Mouse (Mus musculus) C2C12 (cell line): ENCODE data around the gene Mtr.

Experiments used
- CEBPB ChIP-seq: IDR thresholded peaks from one replicate; pipeline ENCODE4 v1.6.1; 2011; ENCODE audit warnings: low read depth, mild to moderate bottlenecking, control low read depth, moderate library complexity
- CTCF ChIP-seq: IDR thresholded peaks from one replicate; pipeline ENCODE4 v1.5.1; 2011; ENCODE audit not compliant: control insufficient read depth, insufficient read depth, insufficient read length
- MAX ChIP-seq: IDR thresholded peaks from one replicate; pipeline ENCODE4 v1.6.1; 2011; ENCODE audit warnings: mild to moderate bottlenecking, control low read depth
- MYOD1 ChIP-seq: IDR thresholded peaks from one replicate; pipeline ENCODE4 v1.6.1; 2011; ENCODE audit warnings: low read depth; ENCODE audit not compliant: control insufficient read depth, insufficient read length
- MYOG ChIP-seq: IDR thresholded peaks from one replicate; pipeline ENCODE4 v1.6.1; 2011; ENCODE audit not compliant: control insufficient read depth, insufficient read length; ENCODE audit errors: extremely low read depth
- USF1 ChIP-seq: IDR thresholded peaks from one replicate; pipeline ENCODE4 v1.6.1; 2011; ENCODE audit warnings: low read depth, mild to moderate bottlenecking, control low read depth, moderate library complexity

- TF ChIP-seq CTCF (no peak), MAX (no peak), MYOD1 (no peak), USF1 (no peak), CEBPB (no peak), MYOG (no peak)
Observed at GRCm38 (mm10) chr13:12153922-12154321, 104.0 kb downstream of the Mtr start.
